Mouse (Mus musculus) midbrain, embryonic 12.5 days (tissue): ENCODE results near the gene Nhlh1. TPM values are rescaled to one million over a fixed set of nuclear protein-coding genes. Genes with fewer than 3 reads are reported as not detected.
A peak's percentile ranks its signal among the peaks of the same experiment; 100 is the strongest.

Source experiments
- ATAC-seq: fragments of 200-750 bp; cut with Nextera tagmentation; 2 replicates; pipeline ENCODE4 v1.8.0; 2017; ENCODE audit warnings: low read depth, moderate TSS enrichment, moderate library complexity; ENCODE audit not compliant: low FRiP score
- H3K27ac ChIP-seq: fragments of 300-500 bp; sonication (generic); replicated peaks from 2 replicates; pipeline ENCODE4 v1.5.1; 2016; ENCODE audit warnings: mild to moderate bottlenecking
- H3K27me3 ChIP-seq: fragments of 300-500 bp; sonication (generic); 2 replicates; pipeline ENCODE4 v1.6.1; 2016; ENCODE audit warnings: mild to moderate bottlenecking
- H3K36me3 ChIP-seq: fragments of 300-500 bp; sonication (generic); 2 replicates; pipeline ENCODE4 v1.6.1; 2016
- H3K4me1 ChIP-seq: fragments of 300-500 bp; sonication (generic); 2 replicates; pipeline ENCODE4 v1.6.1; 2016
- H3K4me2 ChIP-seq: fragments of 300-500 bp; sonication (generic); replicated peaks from 2 replicates; pipeline ENCODE4 v1.6.1; 2016; ENCODE audit warnings: mild to moderate bottlenecking, moderate library complexity
- H3K4me3 ChIP-seq: fragments of 300-500 bp; sonication (generic); 2 replicates; pipeline ENCODE4 v1.5.1; 2016; ENCODE audit warnings: mild to moderate bottlenecking
- H3K9ac ChIP-seq: fragments of 300-500 bp; sonication (generic); replicated peaks from 2 replicates; pipeline ENCODE4 v1.6.1; 2016; ENCODE audit warnings: mild to moderate bottlenecking, moderate library complexity
- H3K9me3 ChIP-seq: fragments of 300-500 bp; sonication (generic); 2 replicates; pipeline ENCODE4 v1.6.1; 2016; ENCODE audit warnings: mild to moderate bottlenecking
- WGBS: fragments of 180-500 bp; shearing (Covaris S2); methylation state at CpG from one replicate; pipeline ENCODE4 v1.1.7; 2016; 5-methylcytosine and 5-hydroxymethylcytosine counted together
- polyA plus RNA-seq: library from polyadenylated mRNA; unstranded; fragments of >200 nt; fragmentation: Nextera tagmentation; extraction: Ambion mirVana; gene quantifications from 2 replicates; pipeline ENCODE4 v1.2.1, GENCODE M21; 2016

Gene Nhlh1
- polyA plus RNA-seq, 1 experiment from 2014 or later, result 11.1 TPM

DNA sequence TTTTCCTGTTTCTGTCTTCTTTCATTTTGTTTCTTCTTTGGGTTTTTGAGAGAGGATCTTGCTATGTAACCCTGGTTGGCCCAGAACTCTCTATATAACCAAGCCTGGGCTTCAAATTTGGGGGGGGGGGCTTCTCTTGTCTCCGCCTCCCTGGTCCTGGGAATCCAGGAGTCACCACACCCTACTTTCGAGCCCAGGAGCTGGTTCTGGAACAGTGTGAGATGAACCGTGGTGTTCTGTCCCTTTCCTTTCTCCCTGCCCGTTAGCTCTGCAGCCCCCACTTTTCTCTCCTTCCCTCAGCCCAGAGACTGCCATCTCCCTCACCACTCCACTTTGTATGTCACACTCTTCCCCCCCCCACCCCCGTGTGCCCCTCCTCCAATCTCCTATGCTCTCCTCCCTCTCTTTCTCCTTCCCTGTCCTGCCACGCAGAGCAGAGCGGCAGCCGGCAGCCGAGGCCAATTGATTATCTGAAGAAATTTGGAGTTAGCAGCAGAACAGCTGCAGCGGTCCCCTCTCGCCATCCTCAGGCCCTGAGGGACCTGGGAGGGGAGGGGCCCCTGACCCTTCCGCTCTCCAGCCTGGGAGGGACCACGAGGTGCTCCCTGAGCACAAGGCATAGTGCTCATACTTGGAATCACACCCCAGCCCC, 8.1 kb downstream of the Nhlh1 start:
- no peaks in the 10 kb centered on the region for H3K36me3 ChIP-seq
- H3K9me3 ChIP-seq, result no peaks in the 10 kb centered on the region
- peak; percentile 64 for ATAC-seq
- H3K27me3 ChIP-seq, result peaks cover 20% of the 10 kb centered on the region
- H3K9ac ChIP-seq, result peak overlapping the region; percentile 28
- peak overlapping the region; percentile 29 for H3K4me2 ChIP-seq
- 17% methylated on average over 13 of the region's 13 CpGs for WGBS
- peaks cover 48% of the 10 kb centered on the region for H3K4me1 ChIP-seq
- H3K4me3 ChIP-seq, result no peak overlapping the region
- H3K27ac ChIP-seq, result peak overlapping the region; percentile 86

DNA sequence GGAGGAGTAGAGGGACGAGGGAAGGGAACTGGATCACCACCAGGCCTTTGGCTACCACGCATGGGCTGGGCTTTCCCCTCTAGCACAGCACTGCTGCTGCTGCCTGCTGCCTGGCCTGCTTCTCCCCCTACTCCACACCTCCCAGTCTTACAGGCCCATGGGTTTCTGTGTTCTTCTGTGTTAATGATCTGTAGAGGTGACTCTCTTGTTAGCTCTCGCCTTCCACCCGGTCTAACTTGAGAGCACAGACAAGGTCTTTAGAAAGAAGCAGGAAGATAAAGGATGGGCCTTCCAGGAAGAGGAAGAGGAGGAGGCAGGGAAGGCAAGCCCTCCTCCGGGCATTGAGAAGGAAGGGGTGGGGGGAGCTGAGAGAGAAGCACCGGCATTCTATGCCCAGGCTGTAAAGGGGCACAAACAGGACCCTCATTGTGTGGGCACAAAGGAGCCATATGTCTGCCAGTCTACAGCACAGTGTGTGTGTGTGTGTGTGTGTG, 9.1 kb downstream of the Nhlh1 start:
- H3K36me3 ChIP-seq, result no peaks in the 10 kb centered on the region
- no peak overlapping the region; the same call in 1 of the 2 replicates for H3K4me3 ChIP-seq
- 15% methylated on average over 6 of the region's 6 CpGs for WGBS
- peak overlapping the region; percentile 86 for H3K27ac ChIP-seq
- peaks cover 38% of the 10 kb centered on the region for H3K4me1 ChIP-seq
- no peaks in the 10 kb centered on the region for H3K9me3 ChIP-seq
- H3K9ac ChIP-seq, result peak overlapping the region; percentile 31
- H3K27me3 ChIP-seq, result peaks cover 10% of the 10 kb centered on the region
- peak overlapping the region; percentile 29 for H3K4me2 ChIP-seq
- peak; percentile 67 for ATAC-seq

DNA sequence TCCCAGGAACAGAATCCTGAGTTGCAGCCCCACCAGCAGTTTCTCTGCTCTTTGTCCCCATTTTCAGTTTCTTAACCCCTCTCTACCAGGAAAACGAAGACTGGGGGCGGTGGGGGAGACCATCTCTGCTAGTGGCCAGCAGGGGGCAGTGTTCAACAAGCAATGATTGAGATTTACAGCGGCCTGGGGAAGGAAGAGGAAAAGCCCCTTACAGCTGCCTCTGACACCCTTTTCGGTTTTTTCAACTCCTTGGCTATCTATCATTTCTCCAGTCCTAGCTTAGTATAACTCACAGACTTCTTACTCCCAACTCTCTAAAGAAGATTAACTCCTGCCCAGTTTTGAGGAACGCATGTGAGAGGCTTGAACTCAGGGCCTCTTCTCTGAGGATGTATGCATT, 10.4 kb downstream of the Nhlh1 start:
- ATAC-seq, result peak; percentile 31; the same call in 1 of the 2 replicates
- peaks cover 4% of the 10 kb centered on the region for H3K27me3 ChIP-seq
- no peak overlapping the region for H3K4me3 ChIP-seq
- H3K4me2 ChIP-seq, result no peak overlapping the region
- H3K4me1 ChIP-seq, result peaks cover 31% of the 10 kb centered on the region
- no peak overlapping the region; the same call in 1 of the 2 replicates for H3K9ac ChIP-seq
- H3K27ac ChIP-seq, result 0 out of 2 replicates have a peak overlapping the region, but pooled peaks have one; percentile 20
- WGBS, result 10% methylated on average over 5 of the region's 5 CpGs
- no peaks in the 10 kb centered on the region for H3K36me3 ChIP-seq
- no peaks in the 10 kb centered on the region for H3K9me3 ChIP-seq

DNA sequence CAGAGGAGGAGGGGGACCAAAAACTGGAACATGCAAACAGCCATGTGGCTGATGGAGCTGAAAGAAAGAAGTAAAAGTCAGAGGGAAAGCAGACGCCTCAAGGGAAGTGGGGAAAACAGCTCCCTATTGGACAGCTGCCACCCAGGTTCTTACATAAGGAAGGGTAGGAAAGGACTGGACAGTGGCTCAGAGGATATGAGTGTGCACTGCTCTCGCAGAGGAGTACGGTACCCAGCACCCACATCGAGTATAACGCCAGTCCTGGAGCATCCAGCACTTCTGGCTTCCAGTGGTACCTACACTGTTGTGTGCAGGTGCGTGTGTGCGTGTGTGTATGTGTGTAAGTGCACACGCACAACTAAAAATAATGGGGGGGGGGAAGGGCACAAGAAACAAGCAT, 11.0 kb downstream of the Nhlh1 start:
- Histone ChIP-seq H3K36me3 (no peaks in the 10 kb centered on the region), H3K27me3 (peaks cover 4% of the 10 kb centered on the region), H3K9me3 (no peaks in the 10 kb centered on the region), H3K9ac (0 out of 2 replicates have a peak overlapping the region, but pooled peaks have one; percentile 15), H3K4me3 (no peak overlapping the region), H3K4me1 (peaks cover 31% of the 10 kb centered on the region), H3K4me2 (no peak overlapping the region), H3K27ac (no peak overlapping the region)
- 70% methylated on average over 8 of the region's 8 CpGs for WGBS
- no peak for ATAC-seq

DNA sequence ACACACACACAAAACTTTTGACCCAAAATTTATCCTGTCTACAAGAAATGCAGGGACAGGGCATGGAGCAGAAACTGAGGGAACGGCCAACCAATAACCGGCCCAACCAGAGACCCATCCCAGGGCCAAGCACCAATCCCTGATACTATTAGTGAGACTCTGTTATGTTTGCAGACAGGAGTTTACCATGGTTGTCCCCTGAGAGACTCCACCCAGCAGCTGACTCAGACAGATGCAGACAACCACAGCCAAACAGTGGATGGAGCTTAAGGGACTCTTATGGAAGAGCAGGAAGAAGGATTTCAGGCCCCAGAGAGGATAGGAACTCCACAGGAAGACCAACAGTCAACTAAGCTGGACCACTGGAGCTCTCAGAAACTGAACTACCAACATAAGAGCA, 27.5 kb downstream of the Nhlh1 start:
- no peak overlapping the region for H3K27ac ChIP-seq
- H3K9ac ChIP-seq, result no peak overlapping the region
- H3K4me2 ChIP-seq, result no peak overlapping the region
- H3K27me3 ChIP-seq, result no peaks in the 10 kb centered on the region
- H3K4me1 ChIP-seq, result peaks cover 37% of the 10 kb centered on the region
- ATAC-seq, result no peak
- H3K36me3 ChIP-seq, result no peaks in the 10 kb centered on the region
- H3K4me3 ChIP-seq, result no peak overlapping the region
- H3K9me3 ChIP-seq, result no peaks in the 10 kb centered on the region
- WGBS, result 93% methylated on average over 2 of the region's 2 CpGs

DNA sequence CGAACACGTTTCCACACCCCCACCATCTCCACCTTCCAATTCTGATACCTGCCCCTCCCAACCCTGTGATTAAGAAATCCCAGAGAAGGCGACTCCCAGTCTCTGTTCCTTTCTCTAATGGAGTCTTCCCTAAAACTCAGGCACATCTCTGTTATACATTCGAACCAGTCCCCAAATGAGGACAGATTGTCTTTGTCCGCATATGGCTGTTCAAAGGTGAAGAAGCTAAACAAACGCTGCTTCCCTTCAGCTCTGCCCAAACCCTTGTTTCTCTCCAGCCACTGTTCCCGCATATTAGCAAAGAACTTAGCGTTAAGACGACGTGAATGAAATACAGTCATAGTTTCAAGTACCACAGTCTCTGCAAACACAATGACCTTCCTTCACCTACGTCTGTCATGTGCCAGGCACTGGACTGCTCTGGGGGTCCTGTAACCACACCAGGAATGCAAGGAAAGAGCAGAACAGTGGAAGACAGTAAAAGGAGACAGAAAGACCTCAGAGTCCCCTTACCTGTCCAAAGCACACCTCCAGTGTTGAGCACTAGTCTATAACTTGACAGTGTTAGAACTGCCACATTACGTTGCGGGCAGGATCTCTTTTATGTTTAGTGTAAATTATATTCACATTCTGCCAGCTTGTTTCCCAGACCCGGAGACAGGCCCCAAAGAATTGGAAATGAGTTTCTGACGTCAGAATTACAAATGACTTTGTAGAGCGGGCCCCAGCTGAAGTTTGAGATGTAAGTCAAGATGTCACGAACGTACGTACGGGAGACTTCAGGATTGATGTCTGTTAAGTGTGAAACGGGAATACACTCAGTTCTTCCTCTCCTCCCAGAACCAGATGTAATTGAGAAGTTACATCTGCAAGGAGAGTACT, 28.7 kb downstream of the Nhlh1 start, which contains the start of gene Vangl2:
TSS of gene Vangl2 (minus strand) at position 51 of the 882 bp plus-strand sequence.
- Histone ChIP-seq H3K4me2 (peak within 1 kb of the TSS; percentile 81), H3K4me1 (peaks cover 49% of the 10 kb centered on the region), H3K27ac (peak within 1 kb of the TSS; percentile 97), H3K9ac (peak within 1 kb of the TSS; percentile 93), H3K36me3 (peaks cover 1% of the 10 kb centered on the region; the same call in 1 of the 2 replicates), H3K27me3 (no peaks in the 10 kb centered on the region), H3K4me3 (peak within 1 kb of the TSS; percentile 92), H3K9me3 (no peaks in the 10 kb centered on the region)
- WGBS, result 31% methylated on average over 21 of the region's 21 CpGs
- ATAC-seq, result no peak

DNA sequence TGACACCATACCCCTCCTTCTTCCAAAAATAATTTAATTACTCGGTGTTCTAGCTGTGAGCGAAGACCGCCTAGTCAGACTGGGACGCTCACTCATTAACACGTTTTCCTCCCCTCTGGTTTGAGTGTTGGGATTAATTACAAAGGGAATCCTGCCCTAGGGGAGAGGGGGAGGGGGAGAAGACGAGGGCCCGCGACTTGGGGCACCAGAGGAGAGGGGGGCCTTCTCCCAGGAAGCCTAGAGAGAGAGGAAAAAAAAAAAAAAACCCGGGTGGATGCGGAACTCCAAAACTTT, 29.6 kb downstream of the Nhlh1 start:
- Histone ChIP-seq H3K9ac (peak overlapping the region; percentile 93), H3K27me3 (no peaks in the 10 kb centered on the region), H3K4me2 (peak overlapping the region; percentile 81), H3K4me1 (peaks cover 56% of the 10 kb centered on the region), H3K4me3 (peak overlapping the region; percentile 92), H3K36me3 (peaks cover 3% of the 10 kb centered on the region; the same call in 1 of the 2 replicates), H3K9me3 (no peaks in the 10 kb centered on the region), H3K27ac (peak overlapping the region; percentile 97)
- no peak for ATAC-seq
- WGBS, result 3% methylated on average over 10 of the region's 10 CpGs

DNA sequence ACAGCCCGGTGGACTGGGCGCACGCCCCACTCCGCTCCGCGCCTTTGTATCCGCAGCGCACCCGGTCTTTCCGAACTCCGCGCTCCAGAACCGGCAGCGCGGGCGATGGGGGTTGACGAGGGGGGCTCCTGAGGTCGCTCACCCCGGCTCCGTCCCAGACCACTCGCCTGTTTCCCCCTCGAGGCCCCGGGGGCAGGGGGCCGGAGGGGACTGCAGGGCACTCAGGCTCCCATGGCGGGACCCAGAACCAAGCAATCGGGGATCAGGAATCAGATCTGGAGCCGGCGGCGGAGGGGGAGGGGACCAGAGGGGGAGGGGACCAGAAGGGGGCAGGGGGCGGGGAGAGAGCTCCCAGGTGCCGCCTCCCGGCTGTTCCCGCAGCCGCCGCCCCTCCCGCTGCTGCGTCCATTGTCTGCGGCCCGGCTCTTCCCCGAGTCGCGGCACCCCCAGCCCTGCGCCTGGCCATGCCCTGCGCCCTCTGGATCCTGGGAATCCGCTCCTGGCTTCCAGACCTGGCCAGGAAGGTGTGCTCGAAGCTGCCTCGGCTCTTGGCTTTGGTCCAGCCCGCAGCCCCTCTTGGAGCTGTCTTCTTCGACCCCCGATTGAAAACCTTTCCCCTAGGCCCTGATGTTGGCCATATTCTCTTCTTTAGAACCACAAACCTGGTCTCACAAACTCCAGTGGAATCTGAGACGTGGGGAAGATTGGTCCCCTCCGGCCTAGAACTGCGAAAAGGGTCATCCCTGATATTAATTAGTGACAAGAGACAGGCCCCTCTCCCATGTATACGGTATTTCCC, 30.2 kb downstream of the Nhlh1 start:
- ATAC-seq, result peak; percentile 89
- H3K4me2 ChIP-seq, result peak overlapping the region; percentile 81
- peak overlapping the region; percentile 93 for H3K9ac ChIP-seq
- peaks cover 61% of the 10 kb centered on the region for H3K4me1 ChIP-seq
- peak overlapping the region; percentile 97 for H3K27ac ChIP-seq
- H3K9me3 ChIP-seq, result no peaks in the 10 kb centered on the region
- no peaks in the 10 kb centered on the region for H3K27me3 ChIP-seq
- H3K4me3 ChIP-seq, result peak overlapping the region; percentile 92
- WGBS, result 1% methylated on average over 43 of the region's 54 CpGs
- H3K36me3 ChIP-seq, result peaks cover 7% of the 10 kb centered on the region

DNA sequence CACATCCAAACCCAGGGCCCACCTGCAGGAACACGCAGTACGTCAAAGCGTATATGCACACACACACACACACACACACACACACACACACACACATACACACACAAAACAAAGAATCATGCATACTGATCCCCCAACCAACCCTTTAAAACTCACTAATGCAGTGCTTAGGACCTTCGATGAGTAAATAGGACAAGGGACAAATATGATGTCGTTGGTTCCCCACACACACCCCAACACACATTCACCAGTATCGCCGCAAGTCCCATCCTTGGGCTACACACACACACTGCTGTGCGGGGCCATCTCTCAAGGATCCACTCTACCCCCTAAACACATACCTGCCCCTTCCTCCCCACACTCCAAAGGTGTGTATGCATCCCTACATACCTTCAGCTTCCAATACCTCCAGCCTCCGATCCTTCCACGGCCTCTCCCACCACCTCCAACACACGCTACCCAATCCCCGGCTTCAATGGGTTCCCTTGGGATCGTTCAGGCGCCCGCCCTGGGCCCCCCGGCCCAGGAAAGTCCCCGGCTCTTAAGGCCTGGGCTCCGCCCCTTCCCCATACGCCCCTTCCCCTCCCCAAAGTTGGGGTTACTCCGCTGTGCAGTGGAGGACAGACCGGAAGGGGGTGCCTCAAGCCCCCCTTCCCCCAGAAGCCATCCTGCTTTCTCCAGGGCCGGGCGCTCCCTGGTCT, 31.0 kb downstream of the Nhlh1 start:
- Histone ChIP-seq H3K27me3 (no peaks in the 10 kb centered on the region), H3K4me1 (peaks cover 68% of the 10 kb centered on the region), H3K9ac (peak overlapping the region; percentile 93), H3K4me3 (peak overlapping the region; percentile 92), H3K4me2 (peak overlapping the region; percentile 81), H3K27ac (peak overlapping the region; percentile 97), H3K36me3 (peaks cover 13% of the 10 kb centered on the region), H3K9me3 (no peaks in the 10 kb centered on the region)
- WGBS, result under 1% methylated on average over 23 of the region's 23 CpGs
- ATAC-seq, result peak; percentile 64

DNA sequence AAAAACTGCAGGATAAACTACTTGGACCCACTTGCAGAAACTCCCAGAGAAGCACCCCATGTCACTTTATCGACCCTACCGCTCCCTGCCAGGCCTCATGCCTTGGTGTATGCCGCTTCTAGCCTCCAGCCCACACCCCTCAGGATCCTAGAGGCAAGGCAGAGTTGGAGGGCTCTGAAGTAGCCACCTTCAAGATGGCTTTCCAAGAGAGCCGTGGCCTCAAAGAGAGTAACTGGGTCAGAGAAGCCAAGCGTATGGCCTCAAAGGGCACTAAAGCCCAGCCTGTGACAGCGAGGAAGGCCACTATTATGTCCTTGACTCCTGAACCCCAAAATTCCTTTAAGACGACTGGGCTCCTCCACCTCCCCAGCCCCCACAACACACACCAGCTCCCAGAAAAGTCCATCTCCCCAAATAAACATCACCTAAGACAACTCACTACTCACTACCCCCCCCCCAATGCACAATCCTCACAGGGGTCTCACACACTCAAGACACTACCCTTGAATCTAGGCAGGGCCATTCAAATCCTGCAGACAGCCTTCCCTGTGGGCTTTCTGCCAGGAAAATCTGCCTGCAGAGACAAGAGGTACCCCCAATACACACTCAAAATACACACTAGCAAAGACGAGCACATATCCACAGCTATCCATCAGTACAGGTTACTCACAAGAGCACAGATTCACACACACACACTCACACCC, 32.0 kb downstream of the Nhlh1 start:
- Histone ChIP-seq H3K36me3 (peaks cover 19% of the 10 kb centered on the region), H3K4me3 (peak overlapping the region; percentile 92), H3K27ac (peak overlapping the region; percentile 97), H3K9me3 (no peaks in the 10 kb centered on the region), H3K4me2 (peak overlapping the region; percentile 81), H3K4me1 (peaks cover 75% of the 10 kb centered on the region), H3K27me3 (no peaks in the 10 kb centered on the region), H3K9ac (peak overlapping the region; percentile 93)
- no peak for ATAC-seq
- WGBS, result 14% methylated on average over 8 of the region's 8 CpGs
